Mouse (Mus musculus) midbrain, postnatal 0 days (tissue): ENCODE measurements at regions not wholly inside any gene's neighbourhood (a gene's known extent, or its start where the extent isn't known, plus 50 kb on each side); places are given as distances from the start of the nearest gene placed in this dataset.
A peak's percentile ranks its signal among the peaks of the same experiment; 100 is the strongest.

Experiments used
- ATAC-seq: fragments of 200-750 bp; cut with Nextera tagmentation; 2 replicates; pipeline ENCODE4 v1.8.0; 2017; ENCODE audit warnings: moderate number of reproducible peaks, mild to moderate bottlenecking, moderate TSS enrichment, moderate library complexity; ENCODE audit not compliant: low FRiP score
- DNase-seq: peaks from one replicate; pipeline ENCODE4 v3.0.0-alpha.2; 2015; ENCODE audit warnings: low spot score
- H3K27ac ChIP-seq: fragments of 300-500 bp; sonication (generic); 2 replicates; pipeline ENCODE4 v1.5.1; 2014; ENCODE audit warnings: low read depth, mild to moderate bottlenecking, low read length, mixed read lengths
- H3K27me3 ChIP-seq: fragments of 300-500 bp; sonication (generic); 2 replicates; pipeline ENCODE4 v1.6.1; 2014; ENCODE audit warnings: low read length, control low read depth, mixed read lengths; ENCODE audit not compliant: insufficient read depth
- H3K36me3 ChIP-seq: fragments of 300-500 bp; sonication (generic); 2 replicates; pipeline ENCODE4 v1.6.1; 2014; ENCODE audit warnings: low read length, control low read depth, mixed read lengths; ENCODE audit not compliant: insufficient read depth
- H3K4me1 ChIP-seq: fragments of 300-500 bp; sonication (generic); 2 replicates; pipeline ENCODE4 v1.6.1; 2014; ENCODE audit warnings: mild to moderate bottlenecking, control low read depth, antibody characterized with exemption, low read length, mixed read lengths; ENCODE audit not compliant: insufficient read depth
- H3K4me2 ChIP-seq: fragments of 300-500 bp; sonication (generic); 2 replicates; pipeline ENCODE4 v1.6.1; 2014; ENCODE audit warnings: low read depth, mild to moderate bottlenecking, low read length, mixed read lengths; ENCODE audit not compliant: poor library complexity, severe bottlenecking
- H3K4me3 ChIP-seq: fragments of 300-500 bp; sonication (generic); 2 replicates; pipeline ENCODE4 v1.5.1; 2014; ENCODE audit warnings: low read depth, mild to moderate bottlenecking, low read length, moderate library complexity
- H3K9ac ChIP-seq: fragments of 300-500 bp; sonication (generic); replicated peaks from 2 replicates; pipeline ENCODE4 v1.6.1; 2014; ENCODE audit warnings: mild to moderate bottlenecking, low read length, moderate library complexity, mixed read lengths; ENCODE audit not compliant: poor library complexity, severe bottlenecking
- H3K9me3 ChIP-seq: fragments of 300-500 bp; sonication (generic); 2 replicates; pipeline ENCODE4 v1.6.1; 2016; ENCODE audit warnings: low read length, control low read depth
- CTCF ChIP-seq: IDR thresholded peaks from 2 replicates; pipeline ENCODE4 v1.5.1; 2016; ENCODE audit warnings: antibody characterized with exemption, mild to moderate bottlenecking
- WGBS: fragments of 180-500 bp; shearing (Covaris S2); extraction: QIAGEN DNeasy Blood & Tissue Kit; methylation state at CpG from one replicate; pipeline ENCODE4 v1.1.7; 2014; 5-methylcytosine and 5-hydroxymethylcytosine counted together

DNA sequence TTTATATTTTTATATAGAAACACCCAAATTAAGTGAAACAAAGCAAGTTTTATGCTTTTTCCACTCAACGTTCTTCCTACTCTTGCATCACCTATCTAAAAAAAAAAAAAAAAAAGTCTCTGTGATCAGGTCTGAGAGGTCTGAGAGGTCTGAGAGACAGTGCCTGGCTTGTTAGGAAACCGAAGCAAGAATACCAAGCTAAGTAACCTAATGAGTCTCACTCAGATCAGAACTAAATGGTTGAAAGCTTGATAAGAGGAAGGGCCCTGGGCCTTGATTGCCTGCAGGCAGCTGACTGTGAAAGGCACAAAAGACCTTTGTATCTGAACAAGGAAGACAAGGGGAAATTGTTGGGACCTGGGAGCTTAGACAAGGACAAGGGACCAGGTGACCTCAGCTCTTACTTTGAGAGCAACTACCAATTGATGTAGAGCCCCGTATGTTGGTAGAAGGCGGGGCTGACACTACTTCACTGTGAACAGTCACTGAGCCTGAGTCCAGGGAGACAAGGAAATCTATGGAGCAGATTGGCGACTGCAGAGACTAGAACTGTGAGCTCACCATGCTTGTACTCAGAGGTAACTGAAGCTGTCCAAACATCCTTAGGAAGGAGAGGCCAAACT, 362.8 kb upstream of the Lrrc3b start:
- no peak for TF ChIP-seq CTCF
- DNase-seq (no peak), ATAC-seq (no peak)
- no peak overlapping the region for H3K9ac ChIP-seq
- H3K27ac ChIP-seq, result no peak overlapping the region
- no peaks in the 10 kb centered on the region for H3K27me3 ChIP-seq
- H3K4me3 ChIP-seq, result no peak overlapping the region
- H3K36me3 ChIP-seq, result no peaks in the 10 kb centered on the region
- no peaks in the 10 kb centered on the region for H3K9me3 ChIP-seq
- 71% methylated on average over 5 of the region's 5 CpGs for WGBS
- H3K4me2 ChIP-seq, result no peak overlapping the region
- H3K4me1 ChIP-seq, result no peaks in the 10 kb centered on the region

- TF ChIP-seq CTCF, result no peak
- H3K9me3 ChIP-seq, result no peaks in the 10 kb centered on the region
- no peak overlapping the region for H3K27ac ChIP-seq
- H3K9ac ChIP-seq, result no peak overlapping the region
- DNase-seq (no peak), ATAC-seq (no peak)
- H3K4me1 ChIP-seq, result no peaks in the 10 kb centered on the region
- no peaks in the 10 kb centered on the region for H3K27me3 ChIP-seq
- H3K4me2 ChIP-seq, result no peak overlapping the region
- H3K36me3 ChIP-seq, result no peaks in the 10 kb centered on the region
- H3K4me3 ChIP-seq, result no peak overlapping the region
- 74% methylated on average over 2 of the region's 2 CpGs for WGBS
Observed at GRCm38 (mm10) chr14:15809083-15809482, 370.3 kb upstream of the Lrrc3b start.

- TF ChIP-seq CTCF, result no peak
- H3K9ac ChIP-seq, result no peak overlapping the region
- no peaks in the 10 kb centered on the region for H3K9me3 ChIP-seq
- H3K4me1 ChIP-seq, result no peaks in the 10 kb centered on the region
- no peaks in the 10 kb centered on the region for H3K27me3 ChIP-seq
- no peaks in the 10 kb centered on the region for H3K36me3 ChIP-seq
- 78% methylated on average over 1 of the region's 1 CpGs for WGBS
- no peak overlapping the region for H3K4me3 ChIP-seq
- no peak overlapping the region for H3K4me2 ChIP-seq
- DNase-seq (no peak), ATAC-seq (peak; percentile 7)
- no peak overlapping the region for H3K27ac ChIP-seq
Observed at GRCm38 (mm10) chr14:15841390-15842023, 402.7 kb upstream of the Lrrc3b start.

GRCm38 (mm10) chr14:15842024-15842599, 403.3 kb upstream of the Lrrc3b start:
- 33% methylated on average over 1 of the region's 1 CpGs for WGBS
- DNase-seq (no peak), ATAC-seq (no peak; the same call in 1 of the 2 replicates)
- Histone ChIP-seq H3K27me3 (no peaks in the 10 kb centered on the region), H3K9me3 (no peaks in the 10 kb centered on the region), H3K36me3 (no peaks in the 10 kb centered on the region), H3K4me3 (no peak overlapping the region), H3K9ac (no peak overlapping the region), H3K4me1 (no peaks in the 10 kb centered on the region), H3K4me2 (no peak overlapping the region), H3K27ac (no peak overlapping the region)
- TF ChIP-seq CTCF, result no peak

- WGBS, result 80% methylated on average over 3 of the region's 3 CpGs
- DNase-seq (no peak), ATAC-seq (no peak)
Observed at GRCm38 (mm10) chr14:15868520-15868919, 380.6 kb upstream of the Ngly1 start.

GRCm38 (mm10) chr14:15872013-15872412, 377.1 kb upstream of the Ngly1 start:
- Histone ChIP-seq H3K27ac (no peak overlapping the region), H3K36me3 (no peaks in the 10 kb centered on the region), H3K4me3 (no peak overlapping the region), H3K4me2 (no peak overlapping the region), H3K9ac (no peak overlapping the region), H3K9me3 (no peaks in the 10 kb centered on the region), H3K27me3 (no peaks in the 10 kb centered on the region), H3K4me1 (no peaks in the 10 kb centered on the region)
- TF ChIP-seq CTCF, result no peak
- no peak for DNase-seq
- WGBS, result 87% methylated on average over 2 of the region's 2 CpGs
- ATAC-seq, result no peak

More at GRCm38 (mm10) chr14:15868520-15868919, 380.6 kb upstream of the Ngly1 start:
- H3K27me3 ChIP-seq, result no peaks in the 10 kb centered on the region
- no peak for TF ChIP-seq CTCF
- H3K4me3 ChIP-seq, result no peak overlapping the region
- H3K27ac ChIP-seq, result no peak overlapping the region
- no peak overlapping the region for H3K9ac ChIP-seq
- H3K4me2 ChIP-seq, result no peak overlapping the region
- H3K9me3 ChIP-seq, result no peaks in the 10 kb centered on the region
- no peaks in the 10 kb centered on the region for H3K4me1 ChIP-seq
- no peaks in the 10 kb centered on the region for H3K36me3 ChIP-seq
